Mouse (Mus musculus) lung, adult 2 months (tissue): Measurements from ENCODE around the gene Nav2. TPM values are rescaled to one million over a fixed set of nuclear protein-coding genes. Genes with fewer than 3 reads are reported as not detected.
A peak's percentile ranks its signal among the peaks of the same experiment; 100 is the strongest.

Source experiments
- DNase-seq: peaks from one replicate; pipeline ENCODE4 v3.0.0; 2022
- H3K4me1 ChIP-seq: fragments of 200-500 bp; 2 replicates; pipeline ENCODE4 v1.6.1; 2011; ENCODE audit warnings: low read length; ENCODE audit not compliant: control insufficient read depth, insufficient read depth
- H3K4me3 ChIP-seq: fragments of 200-500 bp; replicated peaks from 2 replicates; pipeline ENCODE3; 2011; ENCODE audit warnings: low read depth, mild to moderate bottlenecking, control low read depth, low read length; ENCODE audit errors: extremely low read depth
- CTCF ChIP-seq: fragments of 200-500 bp; IDR thresholded peaks from 2 replicates; pipeline ENCODE4 v1.5.1; 2011; ENCODE audit warnings: mild to moderate bottlenecking, low read length, control low read depth; ENCODE audit not compliant: insufficient read depth
- POLR2A ChIP-seq: fragments of 200-500 bp; IDR thresholded peaks from 2 replicates; pipeline ENCODE4 v1.6.1; 2011; ENCODE audit warnings: low read depth, mild to moderate bottlenecking, control low read depth, low read length, borderline replicate concordance; ENCODE audit errors: extremely low read depth
- WGBS: fragments of 180-500 bp; shearing (Covaris S2); methylation state at CpG from one replicate; pipeline ENCODE4 v1.1.7; 2018; 5-methylcytosine and 5-hydroxymethylcytosine counted together
- polyA plus RNA-seq: library from polyadenylated mRNA; depleted of rRNA; stranded (reverse); fragments of >200 nt; gene quantifications from 2 replicates; pipeline ENCODE4 v1.2.3, GENCODE M21; 2012

Nav2 gene
- polyA plus RNA-seq, 1 experiment, result 33.9 TPM

DNA sequence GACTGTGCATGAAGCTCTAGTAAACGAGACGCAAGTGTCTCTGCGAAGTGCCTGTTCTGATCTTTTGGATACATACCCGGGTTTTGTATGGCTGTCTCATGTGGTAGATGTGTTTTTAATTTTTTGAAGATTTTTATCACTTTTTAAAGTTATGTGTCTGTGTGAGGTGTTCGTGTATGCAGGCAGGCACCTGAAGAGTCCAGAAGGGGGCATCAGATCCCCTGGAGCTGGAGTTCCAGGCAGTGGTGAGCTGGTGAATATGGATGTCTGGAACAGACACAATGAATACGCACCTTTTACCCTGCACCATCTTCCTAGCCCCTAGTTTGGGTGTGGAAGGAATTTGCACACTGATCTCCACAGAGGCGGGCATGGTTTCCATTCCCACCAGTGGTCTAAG is 214.0 kb downstream of the Nav2 start:
- H3K4me3 ChIP-seq, result no peak overlapping the region
- peaks cover 4% of the 10 kb centered on the region; the same call in 1 of the 2 replicates for H3K4me1 ChIP-seq
- TF ChIP-seq CTCF, result no peak
- WGBS, result 72% methylated on average over 7 of the region's 7 CpGs
- DNase-seq, result no peak

DNA sequence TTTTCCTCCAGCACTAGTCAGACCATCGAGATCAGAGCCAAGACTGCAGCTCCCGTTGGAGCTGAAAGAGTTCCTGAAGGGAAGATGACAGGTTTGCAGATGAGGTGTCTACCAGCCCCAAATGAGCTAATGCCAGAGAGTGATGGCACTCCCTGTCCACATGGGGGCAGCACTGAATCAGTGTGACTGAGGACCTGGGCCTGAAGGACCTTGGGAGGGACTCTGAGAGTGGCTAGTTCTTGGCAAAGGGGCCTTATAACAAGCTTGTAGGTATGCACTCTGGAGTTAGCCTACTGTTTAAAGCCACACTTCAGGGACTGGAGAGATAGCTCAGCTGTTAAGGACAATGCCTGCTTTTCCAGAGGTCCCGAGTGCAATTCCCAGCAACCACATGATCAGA is 217.0 kb downstream of the Nav2 start:
- TF ChIP-seq CTCF (peak; percentile 93), POLR2A (no peak)
- Histone ChIP-seq H3K4me1 (peaks cover 4% of the 10 kb centered on the region; the same call in 1 of the 2 replicates), H3K4me3 (no peak overlapping the region)
- WGBS, result 29% methylated on average over 3 of the region's 3 CpGs
- DNase-seq, result peak; percentile 68

DNA sequence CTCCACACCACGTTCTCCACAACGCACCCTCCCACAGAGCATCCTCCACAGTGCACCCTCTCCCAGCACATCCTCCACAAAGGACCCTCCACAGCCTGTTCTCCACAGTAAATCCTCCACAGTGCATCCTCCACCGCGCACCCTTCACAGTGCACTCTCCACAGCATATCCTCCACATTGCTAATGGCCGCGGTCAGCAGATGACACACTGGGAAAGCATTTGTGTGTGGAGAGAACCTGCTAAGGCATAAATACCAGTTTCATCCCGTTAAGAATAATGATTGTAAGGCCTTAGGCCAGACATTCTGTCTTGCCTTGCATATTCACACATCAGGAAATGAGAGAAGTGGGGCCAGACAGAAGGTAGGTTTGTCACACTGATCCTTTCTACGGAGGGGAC is 219.7 kb downstream of the Nav2 start:
- TF ChIP-seq CTCF (no peak), POLR2A (no peak)
- Histone ChIP-seq H3K4me1 (no peaks in the 10 kb centered on the region), H3K4me3 (no peak overlapping the region)
- no peak for DNase-seq
- 85% methylated on average over 8 of the region's 8 CpGs for WGBS

- WGBS, result 25% methylated on average over 10 of the region's 10 CpGs
- DNase-seq, result peak; percentile 72
- Histone ChIP-seq H3K4me1 (peaks cover 4% of the 10 kb centered on the region; the same call in 1 of the 2 replicates), H3K4me3 (no peak overlapping the region)
- TF ChIP-seq POLR2A (no peak), CTCF (peak; percentile 96)
Observed at GRCm38 (mm10) chr7:49132851-49133351, 224.4 kb downstream of the Nav2 start.

- WGBS, result 59% methylated on average over 5 of the region's 5 CpGs
- Histone ChIP-seq H3K4me3 (no peak overlapping the region), H3K4me1 (peaks cover 4% of the 10 kb centered on the region; the same call in 1 of the 2 replicates)
- TF ChIP-seq CTCF (no peak), POLR2A (no peak)
- DNase-seq, result peak; percentile 35
Observed at GRCm38 (mm10) chr7:49134396-49134795, 225.9 kb downstream of the Nav2 start.

- Histone ChIP-seq H3K4me1 (peaks cover 4% of the 10 kb centered on the region; the same call in 1 of the 2 replicates), H3K4me3 (no peak overlapping the region)
- DNase-seq, result no peak
- TF ChIP-seq CTCF (no peak), POLR2A (no peak)
- WGBS, result 80% methylated on average over 2 of the region's 2 CpGs
Observed at GRCm38 (mm10) chr7:49139762-49140161, 231.2 kb downstream of the Nav2 start.

- Histone ChIP-seq H3K4me1 (peaks cover 14% of the 10 kb centered on the region), H3K4me3 (no peak overlapping the region)
- TF ChIP-seq CTCF (no peak), POLR2A (no peak)
- 82% methylated on average over 7 of the region's 7 CpGs for WGBS
- DNase-seq, result no peak
Observed at GRCm38 (mm10) chr7:49143966-49144365, 235.4 kb downstream of the Nav2 start.

- no peak for TF ChIP-seq CTCF
- no peak for TF ChIP-seq POLR2A
- DNase-seq, result peak; percentile 46
- no peak overlapping the region for H3K4me3 ChIP-seq
- WGBS, result 23% methylated on average over 22 of the region's 22 CpGs
- H3K4me1 ChIP-seq, result peaks cover 14% of the 10 kb centered on the region
Observed at GRCm38 (mm10) chr7:49145749-49146670, 237.5 kb downstream of the Nav2 start.

DNA sequence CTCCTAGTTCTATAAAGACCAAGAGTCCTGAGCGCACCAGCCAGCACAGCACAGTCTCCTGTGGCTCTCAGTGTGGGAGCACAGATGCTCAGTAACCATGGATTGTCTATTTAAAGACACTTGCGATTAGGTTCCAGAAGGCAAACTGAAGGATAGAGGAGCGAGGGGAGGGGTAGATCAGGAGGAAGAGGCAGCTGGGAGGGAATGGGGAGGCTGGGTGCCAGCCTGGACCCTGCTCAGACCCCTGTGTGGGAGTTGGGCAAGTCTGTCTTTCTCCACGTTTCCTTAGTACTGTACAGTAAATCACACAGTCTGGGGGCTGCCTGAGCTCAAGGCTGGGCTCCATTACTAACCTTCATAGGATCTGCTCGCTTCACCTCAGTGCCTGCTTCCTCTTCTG is 243.8 kb downstream of the Nav2 start:
- Histone ChIP-seq H3K4me3 (no peak overlapping the region), H3K4me1 (no peaks in the 10 kb centered on the region)
- no peak for DNase-seq
- WGBS, result 79% methylated on average over 5 of the region's 5 CpGs
- no peak for TF ChIP-seq POLR2A
- TF ChIP-seq CTCF, result no peak

DNA sequence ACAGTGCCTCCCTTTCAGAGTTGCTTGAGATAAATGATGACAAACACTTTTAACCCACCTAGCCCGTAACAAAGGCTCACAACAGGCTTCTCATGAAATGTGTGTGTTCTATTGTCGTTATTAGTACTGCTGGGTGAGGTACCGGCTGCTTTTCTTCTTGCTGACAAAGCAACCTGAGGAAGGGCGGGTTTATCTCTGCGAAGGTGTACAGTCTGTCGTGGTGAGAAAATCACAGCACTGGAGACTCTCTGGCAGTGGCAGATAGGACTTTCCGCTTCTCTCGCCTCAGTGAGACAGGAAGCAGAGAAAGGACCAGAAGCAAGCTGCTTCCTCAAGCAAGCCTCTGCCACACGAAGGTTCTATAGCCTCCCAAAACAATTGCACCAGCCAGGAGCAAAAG is 244.2 kb downstream of the Nav2 start:
- no peaks in the 10 kb centered on the region for H3K4me1 ChIP-seq
- WGBS, result 57% methylated on average over 9 of the region's 9 CpGs
- H3K4me3 ChIP-seq, result no peak overlapping the region
- TF ChIP-seq CTCF (no peak), POLR2A (no peak)
- DNase-seq, result no peak
